Mouse (Mus musculus) G1E (cell line): ENCODE results near the gene Wfdc3. TPM values are rescaled to one million over a fixed set of nuclear protein-coding genes. Genes with fewer than 3 reads are reported as not detected.

Source experiments
- ATAC-seq: 2 replicates; pipeline ENCODE4 v1.8.0; 2016; ENCODE audit warnings: mild to moderate bottlenecking; ENCODE audit not compliant: insufficient number of reproducible peaks, poor library complexity, low FRiP score, severe bottlenecking; ENCODE audit errors: extremely low read depth
- DNase-seq: peaks from one replicate; pipeline ENCODE4 v3.0.0; 2012; ENCODE audit warnings: low spot score
- H3K27me3 ChIP-seq: 2 replicates; pipeline ENCODE4 v1.6.1; 2012; ENCODE audit warnings: mild to moderate bottlenecking, low read length, inconsistent platforms; ENCODE audit not compliant: insufficient read depth
- H3K36me3 ChIP-seq: replicated peaks from 2 replicates; pipeline ENCODE3; 2012; ENCODE audit warnings: mild to moderate bottlenecking, inconsistent platforms
- H3K4me1 ChIP-seq: 2 replicates; pipeline ENCODE4 v1.6.1; 2012; ENCODE audit warnings: low read depth, low read length, inconsistent platforms, mixed read lengths; ENCODE audit not compliant: insufficient read depth
- H3K4me3 ChIP-seq: 2 replicates; pipeline ENCODE4 v1.5.1; 2012; ENCODE audit warnings: low read depth, mild to moderate bottlenecking, inconsistent platforms, low read length, moderate library complexity, mixed read lengths
- H3K9me3 ChIP-seq: replicated peaks from 2 replicates; pipeline ENCODE4 v1.6.1; 2012; ENCODE audit warnings: inconsistent platforms
- CTCF ChIP-seq: IDR thresholded peaks from 2 replicates; pipeline ENCODE4 v1.5.1; 2012; ENCODE audit warnings: low read depth, low read length, inconsistent platforms, mixed read lengths
- GATA1 ChIP-seq: IDR thresholded peaks from 2 replicates; pipeline ENCODE4 v1.6.1; 2012; ENCODE audit warnings: borderline replicate concordance, low read length, inconsistent platforms, mixed read lengths
- GATA2 ChIP-seq: IDR thresholded peaks from 2 replicates; pipeline ENCODE4 v1.6.1; 2012; ENCODE audit warnings: low read depth, low read length, inconsistent platforms, borderline replicate concordance
- POLR2AphosphoS5 ChIP-seq: IDR thresholded peaks from 2 replicates; pipeline ENCODE4 v1.6.1; 2012; ENCODE audit warnings: low read depth, low read length, inconsistent platforms; ENCODE audit not compliant: insufficient replicate concordance
- TAL1 ChIP-seq: conservative IDR thresholded peaks from 2 replicates; pipeline ENCODE4 v1.6.1; 2012; ENCODE audit warnings: low read depth, low read length, inconsistent platforms, mixed read lengths
- polyA plus RNA-seq: library from polyadenylated mRNA; stranded (reverse); fragments of >175 nt; gene quantifications from 2 replicates; pipeline ENCODE4 v1.2.3, GENCODE M21; 2012
- total RNA-seq, 2 experiments: library from RNA; stranded (forward) in 1 of 2; stranded (reverse) in 1 of 2; fragments of 200-1000 nt in 1 of 2; fragments of >200 nt in 1 of 2; fragmentation: Nextera tagmentation in 1 of 2; gene quantifications; 2 replicates each; pipeline ENCODE4 v1.2.3; 2014 to 2017

Wfdc3 gene
- total and polyA plus RNA-seq, 3 experiments: 0.03 to 2.0 (median 0.98) TPM

- no peak for DNase-seq
- H3K4me1 ChIP-seq: no peaks in the 10 kb centered on the region
- ATAC-seq: no peak
These were observed 30.7 kb downstream of the Wfdc3 start, which contains the start of gene Spint5 for GRCm38 (mm10) chr2:164715005-164715404. TSS of gene Spint5 (plus strand) at chr2:164715305.

GRCm38 (mm10) chr2:164705991-164706390 lies 39.7 kb downstream of the Wfdc3 start:
- TF ChIP-seq CTCF (no peak), TAL1 (no peak), GATA2 (no peak), POLR2AphosphoS5 (no peak), GATA1 (no peak)
- no peaks in the 10 kb centered on the region for H3K9me3 ChIP-seq
- H3K4me1 ChIP-seq: no peaks in the 10 kb centered on the region
- DNase-seq (no peak), ATAC-seq (no peak)
- no peaks in the 10 kb centered on the region for H3K36me3 ChIP-seq
- H3K27me3 ChIP-seq: 0 out of 2 replicates have a peak, but pooled peaks cover under 1% of the 10 kb centered on the region
- no peak overlapping the region for H3K4me3 ChIP-seq

More at GRCm38 (mm10) chr2:164715005-164715404, 30.7 kb downstream of the Wfdc3 start, which contains the start of gene Spint5:
- H3K9me3 ChIP-seq: no peaks in the 10 kb centered on the region
- TF ChIP-seq GATA1: no peak
- TF ChIP-seq GATA2: no peak
- TF ChIP-seq TAL1: no peak
- TF ChIP-seq CTCF: no peak
- no peak for TF ChIP-seq POLR2AphosphoS5
- H3K4me3 ChIP-seq: no peak within 1 kb of the TSS
- no peaks in the 10 kb centered on the region for H3K36me3 ChIP-seq
- peaks cover 6% of the 10 kb centered on the region; the same call in 1 of the 2 replicates for H3K27me3 ChIP-seq

- ATAC-seq (no peak), DNase-seq (no peak)
- no peak for TF ChIP-seq CTCF
- no peak for TF ChIP-seq GATA2
- no peak for TF ChIP-seq GATA1
- TF ChIP-seq POLR2AphosphoS5: no peak
- no peak for TF ChIP-seq TAL1
- H3K27me3 ChIP-seq: 0 out of 2 replicates have a peak, but pooled peaks cover 4% of the 10 kb centered on the region
- no peaks in the 10 kb centered on the region for H3K36me3 ChIP-seq
- no peaks in the 10 kb centered on the region for H3K9me3 ChIP-seq
- no peak overlapping the region for H3K4me3 ChIP-seq
- H3K4me1 ChIP-seq: no peaks in the 10 kb centered on the region
These were observed 40.4 kb downstream of the Wfdc3 start for GRCm38 (mm10) chr2:164705328-164705727.

GRCm38 (mm10) chr2:164704235-164704634 lies 41.5 kb downstream of the Wfdc3 start:
- 0 out of 2 replicates have a peak, but pooled peaks cover 4% of the 10 kb centered on the region for H3K27me3 ChIP-seq
- ATAC-seq (no peak), DNase-seq (no peak)
- no peak for TF ChIP-seq GATA1
- no peak for TF ChIP-seq GATA2
- TF ChIP-seq POLR2AphosphoS5: no peak
- TF ChIP-seq CTCF: no peak
- no peak for TF ChIP-seq TAL1
- H3K4me3 ChIP-seq: no peak overlapping the region
- H3K36me3 ChIP-seq: no peaks in the 10 kb centered on the region
- H3K9me3 ChIP-seq: no peaks in the 10 kb centered on the region
- H3K4me1 ChIP-seq: no peaks in the 10 kb centered on the region

- DNase-seq: no peak
- H3K4me3 ChIP-seq: no peak overlapping the region
- no peaks in the 10 kb centered on the region for H3K9me3 ChIP-seq
- no peaks in the 10 kb centered on the region for H3K4me1 ChIP-seq
- no peaks in the 10 kb centered on the region for H3K36me3 ChIP-seq
- H3K27me3 ChIP-seq: 0 out of 2 replicates have a peak, but pooled peaks cover 7% of the 10 kb centered on the region
- no peak for ATAC-seq
- TF ChIP-seq CTCF: no peak
- no peak for TF ChIP-seq POLR2AphosphoS5
- no peak for TF ChIP-seq GATA2
- no peak for TF ChIP-seq GATA1
- TF ChIP-seq TAL1: no peak
These were observed 44.0 kb downstream of the Wfdc3 start for GRCm38 (mm10) chr2:164701761-164702160.

- H3K4me1 ChIP-seq: no peaks in the 10 kb centered on the region
- H3K4me3 ChIP-seq: no peak overlapping the region
- TF ChIP-seq GATA1 (no peak), TAL1 (no peak), GATA2 (no peak), POLR2AphosphoS5 (no peak), CTCF (no peak)
- DNase-seq: no peak
- no peak for ATAC-seq
- H3K9me3 ChIP-seq: no peaks in the 10 kb centered on the region
- 0 out of 2 replicates have a peak, but pooled peaks cover 7% of the 10 kb centered on the region for H3K27me3 ChIP-seq
- no peaks in the 10 kb centered on the region for H3K36me3 ChIP-seq
These were observed 44.8 kb downstream of the Wfdc3 start for GRCm38 (mm10) chr2:164700959-164701358.
